Mouse (Mus musculus): ENCODE results near the gene AI481877. TPM values are rescaled to one million over a fixed set of nuclear protein-coding genes. Genes with fewer than 3 reads are reported as not detected.
A peak's percentile ranks its signal among the peaks of the same experiment; 100 is the strongest.
"Not testable (repeated sequence)": the region's sequence is repeated elsewhere in the genome, so short reads cannot be mapped to it uniquely, and the experiment has no call there.

The AI481877 gene
- not detected for total RNA-seq (2021)
- polyA plus RNA-seq (2012; rRNA removed): not detected in 2 replicates
- long read RNA-seq: 0 reads

GRCm38 (mm10) chr4:59138507-59139033, at the start of gene AI481877:
AI481877 (minus strand) TSS chr4:59138983.
- H3K4me3 ChIP-seq; intact Hi-C loops (cut with DNase I); H3K27ac ChIP-seq; H3K4me1 ChIP-seq (ENCODE audit: control insufficient read depth, insufficient read depth, low read length); H3K79me2 ChIP-seq (replicated peaks; ENCODE audit: control insufficient read depth, insufficient read depth, low read length); H3K36me3 ChIP-seq (ENCODE audit: control insufficient read depth, insufficient read depth, low read length); H3K9ac ChIP-seq (ENCODE audit: low read depth, low read length); DNase-seq; H3K27me3 ChIP-seq (ENCODE audit: control insufficient read depth, insufficient read depth, low read length): not testable (repeated sequence)
- WGBS: 62% methylated on average over 4 of the region's 6 CpGs

GRCm38 (mm10) chr4:59188474-59188801, 49.7 kb upstream of the AI481877 start:
- 28% methylated on average over 4 of the region's 4 CpGs for WGBS
- intact Hi-C loops (cut with DNase I): loop anchor here (2.0 to 5.0 kb wide), 3 partner anchors 92 to 201 kb away; partner anchors contain the start of gene Ptgr1
- TF ChIP-seq CTCF (IDR thresholded peaks at IDR 0.05): no peak
- TF ChIP-seq EP300 (IDR thresholded peaks at IDR 0.05; ENCODE audit: insufficient read depth, low read depth, low read length): no peak
- no peak for TF ChIP-seq POLR2A (IDR thresholded peaks at IDR 0.05; ENCODE audit: insufficient read depth, low read depth, low read length)

GRCm38 (mm10) chr4:59187289-59187688, 48.5 kb upstream of the AI481877 start:
- H3K27me3 ChIP-seq (ENCODE audit: control insufficient read depth, insufficient read depth, low read length): no peaks in the 10 kb centered on the region
- no peak overlapping the region for H3K27ac ChIP-seq
- DNase-seq: peak in 1 of 2 experiments; percentile 35
- H3K9ac ChIP-seq (ENCODE audit: low read depth, low read length): no peak overlapping the region
- H3K79me2 ChIP-seq (replicated peaks; ENCODE audit: control insufficient read depth, insufficient read depth, low read length): peaks cover 4% of the 10 kb centered on the region; the same call in 1 of the 2 replicates
- intact Hi-C loops (cut with DNase I): loop anchor here (1.0 to 5.0 kb wide), 4 partner anchors 64 to 200 kb away; partner anchors contain the start of gene Ptgr1
- 39% methylated on average over 3 of the region's 3 CpGs for WGBS
- TF ChIP-seq CTCF (IDR thresholded peaks at IDR 0.05) (peak; percentile 83), POLR2A (IDR thresholded peaks at IDR 0.05; ENCODE audit: insufficient read depth, low read depth, low read length) (no peak)
- H3K4me3 ChIP-seq: no peak overlapping the region
- peaks cover 5% of the 10 kb centered on the region for H3K36me3 ChIP-seq (ENCODE audit: control insufficient read depth, insufficient read depth, low read length)
- peaks cover 1% of the 10 kb centered on the region for H3K4me1 ChIP-seq (ENCODE audit: control insufficient read depth, insufficient read depth, low read length)

More at GRCm38 (mm10) chr4:59188474-59188801, 49.7 kb upstream of the AI481877 start:
- Histone ChIP-seq H3K4me1 (ENCODE audit: control insufficient read depth, insufficient read depth, low read length) (peaks cover 1% of the 10 kb centered on the region), H3K27me3 (ENCODE audit: control insufficient read depth, insufficient read depth, low read length) (no peaks in the 10 kb centered on the region), H3K79me2 (replicated peaks; ENCODE audit: control insufficient read depth, insufficient read depth, low read length) (peaks cover 5% of the 10 kb centered on the region; the same call in 1 of the 2 replicates), H3K9ac (ENCODE audit: low read depth, low read length) (peak overlapping the region; percentile 91), H3K4me3 (peak overlapping the region; percentile 93), H3K27ac (peak overlapping the region; percentile 87), H3K36me3 (ENCODE audit: control insufficient read depth, insufficient read depth, low read length) (peaks cover 5% of the 10 kb centered on the region)
- DNase-seq: no peak

GRCm38 (mm10) chr4:59185671-59186070, 46.9 kb upstream of the AI481877 start:
- no peaks in the 10 kb centered on the region; the same call in 1 of the 2 replicates for H3K4me1 ChIP-seq (ENCODE audit: control insufficient read depth, insufficient read depth, low read length)
- no peak overlapping the region for H3K9ac ChIP-seq (ENCODE audit: low read depth, low read length)
- intact Hi-C loops (cut with DNase I): loop anchor here (5.0 kb wide), 2 partner anchors 147 to 198 kb away; partner anchors contain the start of gene Ptgr1
- 73% methylated on average over 3 of the region's 3 CpGs for WGBS
- H3K4me3 ChIP-seq: no peak overlapping the region
- no peak for DNase-seq
- peaks cover 4% of the 10 kb centered on the region; the same call in 1 of the 2 replicates for H3K79me2 ChIP-seq (replicated peaks; ENCODE audit: control insufficient read depth, insufficient read depth, low read length)
- H3K36me3 ChIP-seq (ENCODE audit: control insufficient read depth, insufficient read depth, low read length): no peaks in the 10 kb centered on the region
- no peaks in the 10 kb centered on the region for H3K27me3 ChIP-seq (ENCODE audit: control insufficient read depth, insufficient read depth, low read length)
- no peak overlapping the region for H3K27ac ChIP-seq
- no peak for TF ChIP-seq EP300 (IDR thresholded peaks at IDR 0.05; ENCODE audit: insufficient read depth, low read depth, low read length)
- TF ChIP-seq CTCF (IDR thresholded peaks at IDR 0.05): no peak

GRCm38 (mm10) chr4:59181320-59182271, 42.8 kb upstream of the AI481877 start:
- WGBS: 72% methylated on average over 5 of the region's 5 CpGs
- no peaks in the 10 kb centered on the region for H3K36me3 ChIP-seq (ENCODE audit: control insufficient read depth, insufficient read depth, low read length)
- TF ChIP-seq CTCF (IDR thresholded peaks at IDR 0.05) (no peak), POLR2A (IDR thresholded peaks at IDR 0.05; ENCODE audit: insufficient read depth, low read depth, low read length) (no peak), EP300 (IDR thresholded peaks at IDR 0.05; ENCODE audit: insufficient read depth, low read depth, low read length) (no peak)
- no peak overlapping the region for H3K9ac ChIP-seq (ENCODE audit: low read depth, low read length)
- no peak overlapping the region for H3K27ac ChIP-seq
- no peaks in the 10 kb centered on the region for H3K27me3 ChIP-seq (ENCODE audit: control insufficient read depth, insufficient read depth, low read length)
- H3K4me3 ChIP-seq: no peak overlapping the region
- intact Hi-C loops (cut with DNase I): no loop called here
- DNase-seq: no peak
- no peaks in the 10 kb centered on the region for H3K4me1 ChIP-seq (ENCODE audit: control insufficient read depth, insufficient read depth, low read length)
- H3K79me2 ChIP-seq (replicated peaks; ENCODE audit: control insufficient read depth, insufficient read depth, low read length): no peaks in the 10 kb centered on the region

- intact Hi-C loops (cut with DNase I): no loop called here
- WGBS: 72% methylated on average over 2 of the region's 2 CpGs
- H3K9ac ChIP-seq (ENCODE audit: low read depth, low read length): no peak overlapping the region
Measured at GRCm38 (mm10) chr4:59177566-59177965, 38.8 kb upstream of the AI481877 start.

More at GRCm38 (mm10) chr4:59177566-59177965, 38.8 kb upstream of the AI481877 start:
- Histone ChIP-seq H3K79me2 (replicated peaks; ENCODE audit: control insufficient read depth, insufficient read depth, low read length) (no peaks in the 10 kb centered on the region), H3K27ac (no peak overlapping the region), H3K4me3 (no peak overlapping the region), H3K36me3 (ENCODE audit: control insufficient read depth, insufficient read depth, low read length) (peaks cover 8% of the 10 kb centered on the region; the same call in 1 of the 2 replicates), H3K27me3 (ENCODE audit: control insufficient read depth, insufficient read depth, low read length) (no peaks in the 10 kb centered on the region), H3K4me1 (ENCODE audit: control insufficient read depth, insufficient read depth, low read length) (peaks cover 1% of the 10 kb centered on the region)
- no peak for DNase-seq
- TF ChIP-seq EP300 (IDR thresholded peaks at IDR 0.05; ENCODE audit: insufficient read depth, low read depth, low read length) (no peak), CTCF (IDR thresholded peaks at IDR 0.05) (no peak), POLR2A (IDR thresholded peaks at IDR 0.05; ENCODE audit: insufficient read depth, low read depth, low read length) (no peak)

Measured in heart, adult 2 months (tissue).